Mouse (Mus musculus) spleen, postnatal 14 days (tissue): Measurements from ENCODE around the gene Igsf3.
A peak's percentile ranks its signal among the peaks of the same experiment; 100 is the strongest.

Experiments
- DNase-seq, 2 experiments: peaks; one replicate each; pipeline ENCODE4 v3.0.0; 2021 to 2022; ENCODE audit warnings: low spot score in 2 of 2

The Igsf3 gene

GRCm38 (mm10) chr3:101500393-101501051, 123.6 kb downstream of the Igsf3 start:
- DNase-seq: no peak

DNA sequence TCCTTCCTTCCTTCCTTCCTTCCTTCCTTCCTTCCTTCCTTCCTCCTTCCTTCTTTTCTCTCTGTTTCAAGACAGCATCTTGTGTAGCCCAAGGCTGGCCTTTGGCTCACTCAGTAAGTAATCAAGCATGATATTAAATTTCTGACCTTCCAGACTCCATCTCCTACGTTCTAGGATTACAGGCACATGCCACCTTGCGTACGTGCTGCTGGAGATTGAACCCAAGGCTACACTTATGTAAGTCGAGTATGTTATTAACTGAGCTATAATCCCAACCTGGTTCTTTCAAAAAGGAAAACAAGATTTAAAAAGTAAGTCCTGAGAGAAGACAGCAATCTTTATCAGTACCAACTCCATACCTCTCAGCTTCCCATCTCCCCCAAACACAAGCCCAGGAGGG, 124.7 kb downstream of the Igsf3 start:
- no peak for DNase-seq

GRCm38 (mm10) chr3:101502086-101502760, 125.3 kb downstream of the Igsf3 start:
- DNase-seq: no peak

DNA sequence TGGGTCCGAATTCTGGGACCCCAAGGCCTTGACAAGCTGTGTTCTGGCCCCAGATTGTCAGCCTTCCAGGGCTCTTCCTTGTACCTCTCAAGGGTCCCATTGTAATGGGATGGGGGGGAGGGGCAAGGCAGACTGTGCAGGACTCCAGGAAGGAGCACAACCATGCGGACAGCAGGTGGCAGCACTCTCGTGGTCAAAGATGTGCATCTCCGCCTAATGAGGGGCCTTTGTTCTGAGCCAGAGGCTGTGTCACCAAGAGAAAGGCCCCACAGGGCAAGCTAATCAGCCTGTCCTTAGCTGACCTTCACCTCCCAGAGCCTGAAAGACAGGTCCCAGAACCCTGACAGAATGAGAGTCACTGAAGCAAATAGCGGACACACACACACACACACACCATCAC, 129.3 kb downstream of the Igsf3 start:
- DNase-seq: peak; percentile 22 to 42

DNA sequence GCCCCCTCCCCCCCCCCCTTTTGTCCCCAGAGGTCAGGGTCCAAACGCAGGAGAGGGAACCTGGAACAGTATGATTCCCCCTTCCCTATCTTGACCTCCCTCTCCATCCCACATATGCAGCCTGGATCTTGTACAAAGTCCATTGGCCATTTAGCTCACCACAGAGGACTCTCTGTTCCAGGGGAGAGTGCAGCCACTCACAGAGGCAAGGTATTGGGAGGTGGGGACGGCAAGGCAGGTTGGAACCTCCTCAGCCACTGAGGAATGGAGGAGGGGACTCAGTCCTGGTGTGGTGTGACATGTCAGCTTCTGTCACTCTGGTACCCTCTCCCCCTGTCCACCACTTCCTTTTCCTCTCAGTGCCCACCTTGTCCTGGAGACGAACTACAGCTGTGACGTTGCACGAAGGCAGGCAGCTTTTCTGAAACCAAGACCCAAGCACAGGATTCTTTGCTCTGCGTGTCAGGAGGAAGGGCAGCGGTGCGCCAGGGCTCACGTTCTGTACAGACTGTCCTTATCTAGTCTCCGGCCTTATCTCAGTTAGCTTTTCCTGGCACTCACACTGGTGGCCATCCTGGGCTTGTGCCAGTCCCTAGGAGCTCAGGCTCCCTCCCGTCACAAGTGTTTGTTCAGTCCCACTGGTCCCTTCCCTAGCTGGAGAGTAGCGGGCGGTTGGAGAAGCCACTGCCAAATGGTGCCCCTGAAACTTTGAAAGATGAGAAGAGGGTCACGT, 130.3 kb downstream of the Igsf3 start:
- no peak for DNase-seq

DNA sequence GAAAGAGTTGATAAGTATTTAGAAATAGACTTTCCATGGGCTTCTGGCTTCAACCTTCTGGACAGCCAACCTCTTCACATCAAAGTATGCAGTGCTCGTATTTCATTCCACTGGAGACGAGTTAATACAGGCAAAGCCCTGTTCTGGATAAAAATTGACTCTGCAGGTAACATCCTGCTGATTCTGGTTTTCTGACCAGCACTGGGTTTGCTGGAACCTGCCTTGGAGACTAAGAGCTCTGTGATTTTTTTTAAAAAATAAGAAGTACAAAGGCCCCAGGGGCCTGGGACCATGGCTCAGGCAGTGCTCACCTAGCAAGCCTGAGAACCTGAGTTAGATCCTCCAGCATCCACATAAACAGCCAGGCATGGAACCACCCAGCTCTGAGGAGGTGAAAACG, 130.9 kb downstream of the Igsf3 start:
- DNase-seq: no peak

GRCm38 (mm10) chr3:101509707-101510544, 133.0 kb downstream of the Igsf3 start:
- no peak for DNase-seq

- DNase-seq: no peak
Observed at GRCm38 (mm10) chr3:101510632-101511031, 133.7 kb downstream of the Igsf3 start.
